Mouse (Mus musculus): ENCODE data around the gene Zfp61.
"Not testable (repeated sequence)": the region's sequence is repeated elsewhere in the genome, so short reads cannot be mapped to it uniquely, and the experiment has no call there.

Zfp61 gene

DNA sequence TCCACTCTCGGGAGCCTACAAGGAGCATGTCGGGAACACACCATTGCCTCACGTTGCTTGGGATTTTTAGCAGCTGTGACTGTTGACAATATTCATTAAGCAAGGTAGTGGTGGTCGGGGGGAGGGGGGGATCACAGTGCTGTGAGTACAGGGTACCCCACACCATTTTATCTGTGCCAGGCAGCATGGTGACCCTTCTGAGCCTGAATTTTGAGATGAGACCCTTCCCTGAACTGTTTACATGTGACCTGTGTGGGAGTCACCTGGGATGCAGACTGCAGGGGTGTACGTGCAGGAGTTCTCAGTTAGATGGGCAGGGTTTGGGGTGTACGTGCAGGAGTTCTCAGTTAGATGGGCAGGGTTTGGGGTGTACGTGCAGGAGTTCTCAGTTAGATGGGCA lies 4.6 kb downstream of the Zfp61 start:
- no peak for DNase-seq

- no peak for DNase-seq
Measured at GRCm38 (mm10) chr7:24295376-24295775, 5.7 kb downstream of the Zfp61 start.

- DNase-seq = no peak
Measured at GRCm38 (mm10) chr7:24294763-24295162, 6.3 kb downstream of the Zfp61 start.

GRCm38 (mm10) chr7:24293061-24293851 lies 7.8 kb downstream of the Zfp61 start:
- no peak for DNase-seq

DNA sequence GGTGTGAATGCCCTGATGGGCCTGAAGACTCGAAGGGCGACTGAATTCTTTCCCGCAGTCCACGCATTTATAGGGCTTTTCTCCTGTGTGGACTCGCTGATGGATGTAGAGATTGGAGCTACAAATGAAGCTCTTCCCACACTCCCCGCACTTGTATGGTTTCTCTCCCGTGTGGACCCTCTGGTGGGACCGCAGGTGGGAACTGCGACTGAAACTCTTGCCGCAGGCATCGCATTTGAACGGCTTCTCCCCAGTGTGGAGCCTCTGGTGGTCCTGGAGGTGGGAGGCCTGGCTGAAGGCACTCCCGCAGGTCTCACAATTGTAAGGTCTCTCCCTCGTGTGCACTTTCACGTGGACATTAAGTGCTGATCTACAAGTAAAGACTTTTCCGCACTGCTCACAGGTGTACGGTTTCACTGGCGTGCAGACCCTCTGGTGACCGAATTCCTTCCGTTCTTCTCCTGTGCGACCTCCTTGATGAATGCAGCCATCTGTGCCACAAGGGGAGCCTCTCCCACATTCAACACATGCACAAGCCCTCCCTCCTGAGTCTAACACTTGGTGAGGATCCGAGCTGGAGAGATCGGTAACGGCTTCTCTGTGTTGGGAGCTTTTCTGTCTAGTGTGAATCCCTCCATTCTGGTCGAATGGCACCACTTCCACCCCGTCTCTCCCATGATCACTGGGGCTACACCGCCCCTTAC lies 9.5 kb downstream of the Zfp61 start:
- DNase-seq = no peak

- no peak for DNase-seq
Measured at GRCm38 (mm10) chr7:24290106-24290693, 10.8 kb downstream of the Zfp61 start.

DNA sequence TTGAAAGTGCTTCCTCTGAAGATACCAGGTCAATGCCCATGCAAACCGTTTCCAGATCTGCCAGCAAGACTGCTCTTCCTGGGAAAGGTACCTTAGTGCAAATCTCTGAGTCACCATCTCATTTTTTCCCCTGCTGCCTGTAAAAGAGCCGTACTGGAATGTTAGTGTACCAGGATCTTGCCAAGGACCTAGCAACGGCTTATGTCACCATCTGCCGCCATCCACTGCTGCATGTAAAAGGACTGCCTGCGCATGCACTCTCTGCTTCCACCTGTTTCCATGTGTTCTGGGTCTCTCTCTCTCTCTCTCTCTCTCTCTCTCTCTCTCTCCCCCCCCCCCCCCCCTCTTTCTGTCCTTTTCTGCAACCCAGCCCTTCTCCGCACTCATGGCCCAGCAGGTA lies 12.5 kb downstream of the Zfp61 start:
- no peak for DNase-seq

- DNase-seq = no peak
Measured at GRCm38 (mm10) chr7:24287670-24288069, 13.4 kb downstream of the Zfp61 start.

DNA sequence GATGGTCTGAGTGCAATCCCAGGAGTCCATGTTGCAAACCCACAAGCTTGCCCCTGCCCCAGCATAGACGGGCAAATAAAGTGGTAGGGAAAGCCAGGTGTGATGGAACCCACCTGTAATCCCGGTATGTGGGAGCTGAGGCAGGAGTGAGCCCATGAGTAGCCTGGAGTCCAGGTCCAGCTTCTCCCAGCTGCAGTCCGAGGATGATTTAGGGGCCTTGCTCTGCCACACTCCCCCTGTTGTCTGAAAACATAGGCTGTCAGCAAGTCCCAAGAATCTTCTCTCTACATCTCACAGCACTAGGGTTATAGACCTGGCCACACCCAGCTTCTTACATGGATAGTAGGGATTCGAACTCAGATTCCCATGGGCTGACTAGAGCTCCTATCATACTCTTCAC lies 14.1 kb downstream of the Zfp61 start:
- DNase-seq = no peak

- no peak for DNase-seq
Measured at GRCm38 (mm10) chr7:24286090-24286489, 14.9 kb downstream of the Zfp61 start.

DNA sequence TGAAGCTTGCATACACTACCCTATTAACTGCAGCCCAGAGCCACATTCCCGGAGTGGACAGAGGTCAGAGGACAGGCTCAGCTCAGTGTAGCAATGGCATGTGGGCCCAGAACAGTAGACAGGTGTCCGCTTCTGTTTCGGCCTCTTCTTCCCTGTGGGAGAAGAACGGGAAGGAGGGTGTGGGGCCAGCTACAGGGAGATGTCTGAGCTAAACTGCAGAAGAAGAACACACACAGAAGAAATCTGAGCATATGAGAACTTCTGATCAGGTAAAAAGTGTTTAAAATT lies 20.2 kb downstream of the Zfp61 start:
- DNase-seq = no peak

DNA sequence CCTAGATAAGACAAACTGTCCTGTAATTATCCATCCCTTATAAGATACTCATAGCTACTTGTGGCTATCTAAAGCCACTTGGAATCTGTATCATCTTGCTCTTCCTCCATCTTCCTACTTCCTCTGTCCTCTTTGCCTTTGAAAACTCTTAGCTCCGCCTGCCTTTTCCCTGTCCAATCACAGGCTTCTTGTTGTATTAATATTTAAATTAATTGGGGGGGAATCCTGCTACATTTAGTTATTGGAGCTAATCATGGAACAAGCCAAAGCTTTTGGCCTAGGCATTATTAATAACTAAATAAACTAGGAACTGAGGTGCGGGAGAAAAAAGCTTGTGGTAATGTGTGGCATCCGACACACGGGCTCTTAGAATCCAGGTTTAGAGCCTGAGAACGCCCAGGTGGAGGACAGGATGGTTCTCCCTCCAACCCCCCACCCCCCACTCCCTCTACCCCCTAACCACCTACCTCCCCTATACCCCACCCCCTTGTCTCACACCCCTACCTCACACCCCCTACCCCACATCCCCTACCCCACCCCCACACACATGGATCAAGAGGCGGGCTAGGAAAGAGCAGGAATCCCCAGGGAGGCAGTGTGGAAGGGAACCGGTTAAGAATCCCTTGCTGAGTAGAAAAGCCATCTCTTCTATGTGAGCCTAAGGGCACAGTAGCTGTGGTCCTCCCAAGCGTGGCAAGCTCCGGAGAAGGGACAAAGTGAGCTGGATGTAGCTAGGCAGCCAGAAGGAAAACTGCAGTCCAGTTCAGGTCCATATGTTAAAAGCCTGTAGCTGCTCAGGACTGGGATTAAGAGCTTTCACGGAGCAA lies 20.8 kb downstream of the Zfp61 start:
- DNase-seq = no peak

- not testable (repeated sequence) for DNase-seq
Measured at GRCm38 (mm10) chr7:24278771-24279170, 22.3 kb downstream of the Zfp61 start.

GRCm38 (mm10) chr7:24274456-24274855 lies 26.6 kb downstream of the Zfp61 start:
- no peak for DNase-seq

- no peak for DNase-seq
Measured at GRCm38 (mm10) chr7:24271191-24271590, 29.8 kb downstream of the Zfp61 start.

DNA sequence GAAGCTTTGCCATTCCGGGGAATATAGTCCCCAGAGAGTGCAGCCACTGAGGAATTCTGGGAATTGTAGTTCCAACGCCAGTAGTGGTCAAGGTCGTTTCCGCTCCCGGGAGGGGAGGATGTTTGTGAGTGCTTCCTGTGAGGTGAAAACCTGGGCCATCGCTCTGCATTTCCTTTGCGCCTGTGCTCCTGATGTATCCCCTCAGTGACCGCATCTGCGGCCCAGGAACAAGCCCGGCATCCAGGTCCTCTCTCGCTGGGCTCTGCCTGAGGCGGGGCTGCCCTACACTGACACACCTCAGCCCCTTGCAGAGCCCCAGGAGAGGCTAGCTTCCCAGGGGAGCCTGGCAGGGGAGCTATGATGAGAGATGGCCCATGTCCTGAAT lies 30.8 kb downstream of the Zfp61 start, which contains the start of gene Zfp93:
Zfp93 (plus strand) TSS at position 133 of the 385 bp plus-strand sequence.
- DNase-seq = peak; percentile 70

GRCm38 (mm10) chr7:24269667-24270287 lies 31.3 kb downstream of the Zfp61 start:
- no peak for DNase-seq

DNA sequence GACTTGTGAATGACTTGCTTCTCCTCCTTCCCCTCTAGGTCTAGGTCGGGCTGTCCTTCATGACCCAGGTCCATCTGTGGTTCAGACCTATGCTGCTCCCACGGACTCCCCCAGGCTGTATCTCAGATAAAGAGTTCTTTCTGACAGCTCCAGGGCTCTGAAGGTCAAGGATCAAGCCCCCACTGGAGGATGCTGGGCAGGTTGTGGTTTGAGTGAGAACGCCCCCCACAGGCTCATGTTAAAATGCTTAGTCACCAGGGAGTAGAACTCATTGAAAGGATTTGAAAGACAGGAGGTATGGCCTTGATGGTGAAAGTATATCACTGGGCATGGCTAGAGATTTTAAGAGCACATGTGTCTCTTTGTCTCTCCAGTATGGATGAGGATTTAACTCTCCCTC lies 31.8 kb downstream of the Zfp61 start:
- DNase-seq = no peak

GRCm38 (mm10) chr7:24268176-24269155 lies 32.6 kb downstream of the Zfp61 start:
- no peak for DNase-seq

- DNase-seq = no peak
Measured at GRCm38 (mm10) chr7:24260000-24260312, 41.1 kb downstream of the Zfp61 start.

DNA sequence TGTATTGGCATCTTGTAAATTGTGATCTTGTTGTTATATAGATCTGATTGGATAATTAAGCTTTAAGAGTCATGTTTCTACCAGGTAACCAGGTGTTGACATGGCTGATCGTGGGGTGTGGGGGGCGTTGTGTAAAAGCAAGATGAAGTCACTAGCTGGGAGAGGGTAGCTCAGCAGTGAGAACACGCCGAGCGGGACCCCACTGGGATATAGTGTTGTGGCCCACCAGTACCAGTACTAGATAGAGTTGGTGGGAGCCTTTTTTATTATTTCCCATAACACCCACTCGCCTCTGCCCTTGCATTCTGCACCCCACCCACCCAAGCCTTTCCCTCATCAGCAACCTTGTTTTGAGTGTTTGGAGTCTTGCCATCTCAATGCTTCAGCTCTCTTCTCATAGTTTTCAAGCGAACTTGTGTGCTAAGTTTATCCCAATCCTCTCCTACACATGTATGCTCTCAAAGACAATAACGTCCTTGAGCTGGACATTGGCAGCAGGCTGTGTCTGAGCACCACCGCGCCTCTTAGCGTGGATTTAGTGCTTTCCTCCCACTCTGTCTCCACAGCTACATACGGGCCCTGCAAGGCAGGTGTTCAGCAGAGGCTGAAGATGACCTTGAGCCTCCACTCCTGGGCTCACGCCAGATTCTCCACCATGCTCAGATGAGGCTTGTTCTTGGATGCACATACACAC lies 41.6 kb downstream of the Zfp61 start:
- DNase-seq = no peak

All from lung, postnatal 14 days (tissue).